Mouse (Mus musculus): Measurements from ENCODE around the gene Ccdc83. TPM values are rescaled to one million over a fixed set of nuclear protein-coding genes. Genes with fewer than 3 reads are reported as not detected.

Ccdc83 gene
- polyA plus RNA-seq (2015; fragmentation: Illumina TruSeq; extraction: RNeasy Lipid Tissue Mini Kit (QIAGEN cat#74804); ENCODE audit: insufficient read depth, low read depth, low replicate concordance): not detected

GRCm38 (mm10) chr7:90265289-90265970, at the start of gene Ccdc83:
Ccdc83 (minus strand) TSS chr7:90265777.

DNA sequence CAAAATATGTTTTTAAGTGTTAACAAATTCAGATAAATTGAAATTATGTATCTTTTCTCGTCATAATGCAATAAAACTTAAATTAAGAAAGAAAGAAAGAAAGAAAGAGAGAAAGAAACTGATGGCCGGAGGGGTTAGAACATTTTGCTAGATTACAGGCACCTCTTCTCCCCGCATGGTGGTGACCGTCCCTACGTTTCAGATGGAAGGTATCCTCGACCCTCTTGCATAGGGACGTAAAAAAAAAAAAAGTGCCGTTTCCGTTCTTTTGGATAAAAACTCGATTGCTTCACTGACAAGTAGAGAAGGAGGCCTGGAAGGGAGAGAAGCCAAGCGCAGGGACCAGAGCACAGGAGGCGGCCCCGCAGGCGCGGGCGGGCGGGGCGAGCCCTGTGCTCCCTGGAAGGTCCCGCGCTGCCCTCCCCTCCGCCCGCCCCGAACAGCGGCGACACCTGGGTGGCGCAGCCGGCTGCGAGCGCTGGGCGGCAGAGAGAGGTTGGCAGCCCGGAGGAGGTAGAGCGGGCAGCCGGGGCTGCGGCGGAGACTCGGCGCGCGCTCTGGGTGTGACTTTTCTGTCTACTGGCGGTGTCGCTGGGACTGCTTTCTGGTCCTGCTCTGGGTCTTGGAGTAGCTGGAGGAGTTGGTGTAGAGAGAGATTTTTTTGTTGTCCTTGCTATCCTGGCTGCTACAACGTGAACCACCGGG, 36.5 kb upstream of the Ccdc83 start, which contains the start of gene Sytl2:
Sytl2 (plus strand) TSS at position 311 of the 705 bp plus-strand sequence.

Other genes starting within 250 kb of the Ccdc83 start
- 28.2 TPM for gene Picalm, start 135.6 kb downstream of the Ccdc83 start, polyA plus RNA-seq (2015; fragmentation: Illumina TruSeq; extraction: RNeasy Lipid Tissue Mini Kit (QIAGEN cat#74804); ENCODE audit: insufficient read depth, low read depth, low replicate concordance)
- 1.7 TPM for gene Sytl2, start 36.5 kb upstream of the Ccdc83 start, polyA plus RNA-seq (2015; fragmentation: Illumina TruSeq; extraction: RNeasy Lipid Tissue Mini Kit (QIAGEN cat#74804); ENCODE audit: insufficient read depth, low read depth, low replicate concordance)
- gene Ccdc89, start 160.8 kb upstream of the Ccdc83 start, polyA plus RNA-seq (2015; fragmentation: Illumina TruSeq; extraction: RNeasy Lipid Tissue Mini Kit (QIAGEN cat#74804); ENCODE audit: insufficient read depth, low read depth, low replicate concordance): not detected
- 27.0 TPM for gene Crebzf, start 177.0 kb upstream of the Ccdc83 start, polyA plus RNA-seq (2015; fragmentation: Illumina TruSeq; extraction: RNeasy Lipid Tissue Mini Kit (QIAGEN cat#74804); ENCODE audit: insufficient read depth, low read depth, low replicate concordance)
- gene Tmem126a, start 191.5 kb upstream of the Ccdc83 start, polyA plus RNA-seq (2015; fragmentation: Illumina TruSeq; extraction: RNeasy Lipid Tissue Mini Kit (QIAGEN cat#74804); ENCODE audit: insufficient read depth, low read depth, low replicate concordance): 16.1 TPM
- 5.9 TPM for gene Tmem126b, start 210.2 kb upstream of the Ccdc83 start, polyA plus RNA-seq (2015; fragmentation: Illumina TruSeq; extraction: RNeasy Lipid Tissue Mini Kit (QIAGEN cat#74804); ENCODE audit: insufficient read depth, low read depth, low replicate concordance)
- gene Dlg2, start 210.9 kb upstream of the Ccdc83 start, polyA plus RNA-seq (2015; fragmentation: Illumina TruSeq; extraction: RNeasy Lipid Tissue Mini Kit (QIAGEN cat#74804); ENCODE audit: insufficient read depth, low read depth, low replicate concordance): 0.61 TPM